Mouse (Mus musculus): ENCODE measurements at regions not wholly inside any gene's neighbourhood (a gene's known extent, or its start where the extent isn't known, plus 50 kb on each side); places are given as distances from the start of the nearest gene placed in this dataset.

- dilution Hi-C loops (cut with MboI; ENCODE audit: extremely low pct_ligation_motif_present, extremely low pct_unique_long_range_greater_than_20kb, low sequenced_read_pairs): no loop called here
Observed at GRCm38 (mm10) chr8:44877066-44877465, 58.2 kb upstream of the Fat1 start.

GRCm38 (mm10) chr8:44878208-44878607 is 57.0 kb upstream of the Fat1 start:
- H3K27ac ChIP-seq (ENCODE audit: insufficient read depth, low read depth): no peak overlapping the region

More at GRCm38 (mm10) chr8:44877066-44877465, 58.2 kb upstream of the Fat1 start:
- TF ChIP-seq KAT2A (IDR thresholded peaks at IDR 0.05; ENCODE audit: insufficient replicate concordance, low read length): no peak
- TF ChIP-seq ELF1 (IDR thresholded peaks at IDR 0.05; ENCODE audit: low read depth, low read length): no peak
- no peak for TF ChIP-seq MEF2A (IDR thresholded peaks at IDR 0.05; ENCODE audit: borderline replicate concordance, low read depth, low read length)
- no peak for TF ChIP-seq MAFK (IDR thresholded peaks at IDR 0.05; ENCODE audit: insufficient replicate concordance, low read length)
- no peak for TF ChIP-seq UBTF (IDR thresholded peaks at IDR 0.05; ENCODE audit: low read depth, low read length)
- no peak for TF ChIP-seq USF1 (IDR thresholded peaks at IDR 0.05; ENCODE audit: low read depth, low read length)
- TF ChIP-seq ZC3H11A (IDR thresholded peaks at IDR 0.05; ENCODE audit: low read depth, low read length): no peak
- no peak for TF ChIP-seq ZKSCAN1 (IDR thresholded peaks at IDR 0.05; ENCODE audit: borderline replicate concordance, low read depth, low read length)
- TF ChIP-seq RCOR1 (conservative IDR thresholded peaks at IDR 0.05; ENCODE audit: low read depth, low read length): no peak
- no peak for TF ChIP-seq MXI1 (IDR thresholded peaks at IDR 0.05; ENCODE audit: low read depth, low read length)
- no peak for TF ChIP-seq NELFE (IDR thresholded peaks at IDR 0.05; ENCODE audit: low read depth, low read length)
- Histone ChIP-seq H3K79me2 (replicated peaks; ENCODE audit: control insufficient read depth, extremely low read depth, insufficient read depth, poor library complexity, severe bottlenecking) (no peaks in the 10 kb centered on the region), H3K36me3 (replicated peaks in 1 of 2; ENCODE audit: control insufficient read depth in 1 of 2, insufficient read depth in 1 of 2, low read length in 1 of 2) (no peaks in the 10 kb centered on the region), H3K4me3 (replicated peaks in 1 of 3; ENCODE audit: low read depth in 2 of 3, low read length in 2 of 3, poor library complexity in 1 of 3) (no peak overlapping the region), H3K27me3 (replicated peaks) (no peaks in the 10 kb centered on the region), H3K4me2 (ENCODE audit: insufficient read depth, low read depth, poor library complexity, severe bottlenecking) (no peak overlapping the region), H3K4me1 (ENCODE audit: control insufficient read depth in 1 of 2, insufficient read depth in 2 of 2) (no peaks in the 10 kb centered on the region), H3K27ac (ENCODE audit: insufficient read depth, low read depth) (no peak overlapping the region), H3K9ac (ENCODE audit: insufficient read depth, low read depth) (no peak overlapping the region), H3K9me3 (replicated peaks; ENCODE audit: low read length) (peaks cover 46% of the 10 kb centered on the region)
- no peak for DNase-seq (ENCODE audit: extremely low read depth)
- in situ Hi-C loops (cut with MboI; ENCODE audit: low pct_ligation_motif_present, low pct_unique_long_range_greater_than_20kb, low sequenced_read_pairs): no loop called here

More at GRCm38 (mm10) chr8:44878208-44878607, 57.0 kb upstream of the Fat1 start:
- H3K79me2 ChIP-seq (replicated peaks; ENCODE audit: control insufficient read depth, extremely low read depth, insufficient read depth, poor library complexity, severe bottlenecking): no peaks in the 10 kb centered on the region
- no peak for DNase-seq (ENCODE audit: extremely low read depth)
- H3K36me3 ChIP-seq (replicated peaks in 1 of 2; ENCODE audit: control insufficient read depth in 1 of 2, insufficient read depth in 1 of 2, low read length in 1 of 2): no peaks in the 10 kb centered on the region
- in situ Hi-C loops (cut with MboI; ENCODE audit: low pct_ligation_motif_present, low pct_unique_long_range_greater_than_20kb, low sequenced_read_pairs): no loop called here
- peaks cover 55% of the 10 kb centered on the region for H3K9me3 ChIP-seq (replicated peaks; ENCODE audit: low read length)
- dilution Hi-C loops (cut with MboI; ENCODE audit: extremely low pct_ligation_motif_present, extremely low pct_unique_long_range_greater_than_20kb, low sequenced_read_pairs): no loop called here
- no peak overlapping the region for H3K4me2 ChIP-seq (ENCODE audit: insufficient read depth, low read depth, poor library complexity, severe bottlenecking)
- no peak overlapping the region for H3K9ac ChIP-seq (ENCODE audit: insufficient read depth, low read depth)
- TF ChIP-seq MAFK (IDR thresholded peaks at IDR 0.05; ENCODE audit: insufficient replicate concordance, low read length) (no peak), E2F4 (IDR thresholded peaks at IDR 0.05; ENCODE audit: insufficient replicate concordance, low read depth, low read length) (no peak), EP300 (IDR thresholded peaks at IDR 0.05; ENCODE audit: low read length) (no peak), NRF1 (IDR thresholded peaks at IDR 0.05; ENCODE audit: low read depth, low read length) (no peak), KAT2A (IDR thresholded peaks at IDR 0.05; ENCODE audit: insufficient replicate concordance, low read length) (no peak), MAX (IDR thresholded peaks at IDR 0.05; ENCODE audit: low read length) (no peak), HCFC1 (IDR thresholded peaks at IDR 0.05; ENCODE audit: low read depth, low read length) (no peak), MEF2A (IDR thresholded peaks at IDR 0.05; ENCODE audit: borderline replicate concordance, low read depth, low read length) (no peak), MYC (IDR thresholded peaks at IDR 0.05; ENCODE audit: low read depth, low read length) (no peak), NELFE (IDR thresholded peaks at IDR 0.05; ENCODE audit: low read depth, low read length) (no peak), PAX5 (IDR thresholded peaks at IDR 0.05; ENCODE audit: low read length) (no peak), SMC3 (IDR thresholded peaks at IDR 0.05; ENCODE audit: low read depth, low read length) (no peak)
- no peaks in the 10 kb centered on the region for H3K4me1 ChIP-seq (ENCODE audit: control insufficient read depth in 1 of 2, insufficient read depth in 2 of 2)
- no peak overlapping the region for H3K4me3 ChIP-seq (replicated peaks in 1 of 3; ENCODE audit: low read depth in 2 of 3, low read length in 2 of 3, poor library complexity in 1 of 3)
- no peaks in the 10 kb centered on the region for H3K27me3 ChIP-seq (replicated peaks)
